Mouse (Mus musculus): ENCODE measurements around the gene Kcnq1.

DNA sequence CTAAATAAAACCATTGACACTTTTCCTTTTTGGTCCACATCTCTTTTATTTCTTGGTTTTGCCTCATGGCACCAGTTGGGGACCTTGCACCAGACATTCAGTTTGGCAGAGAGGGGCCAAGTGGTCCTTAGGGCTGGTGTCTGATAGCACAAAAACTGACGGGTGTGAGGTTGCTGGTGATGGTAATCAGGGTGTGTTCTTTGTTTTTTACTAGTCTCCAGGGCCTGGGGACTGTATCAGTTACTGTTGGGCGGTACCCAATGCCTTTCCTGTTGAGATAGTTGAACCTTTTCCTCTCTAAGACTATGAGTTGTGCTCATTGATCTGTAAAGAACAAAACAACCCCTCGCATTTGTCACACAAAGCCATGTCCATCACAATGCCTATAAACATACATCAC lies 61.1 kb downstream of the Kcnq1 start:
- TF ChIP-seq CTCF (conservative IDR thresholded peaks at IDR 0.05; ENCODE audit: low read length) (no peak), POU5F1 (IDR thresholded peaks at IDR 0.05; ENCODE audit: borderline replicate concordance, low read length) (no peak)
